Mouse (Mus musculus): ENCODE measurements at regions not wholly inside any gene's neighbourhood (a gene's known extent, or its start where the extent isn't known, plus 50 kb on each side); places are given as distances from the start of the nearest gene placed in this dataset.

GRCm38 (mm10) chr13:46116576-46116975, 151.8 kb upstream of the Atxn1 start:
- DNase-seq = no peak

- no peak for DNase-seq
Measured at GRCm38 (mm10) chr13:46104971-46105370, 140.2 kb upstream of the Atxn1 start.

GRCm38 (mm10) chr13:46098621-46099020, 133.8 kb upstream of the Atxn1 start:
- no peak for DNase-seq

- DNase-seq = peak; percentile 33
Measured at GRCm38 (mm10) chr13:46098131-46098530, 133.3 kb upstream of the Atxn1 start.

- DNase-seq = no peak
Measured at GRCm38 (mm10) chr13:46096968-46097367, 132.2 kb upstream of the Atxn1 start.

GRCm38 (mm10) chr13:46096416-46096815, 131.6 kb upstream of the Atxn1 start:
- DNase-seq = no peak

- DNase-seq = no peak
Measured at GRCm38 (mm10) chr13:46092787-46093186, 128.0 kb upstream of the Atxn1 start.

- DNase-seq = no peak
Measured at GRCm38 (mm10) chr13:46091109-46091508, 126.3 kb upstream of the Atxn1 start.

GRCm38 (mm10) chr13:46088237-46088636, 123.4 kb upstream of the Atxn1 start:
- DNase-seq = no peak

GRCm38 (mm10) chr13:46087663-46088062, 122.9 kb upstream of the Atxn1 start:
- no peak for DNase-seq

- no peak for DNase-seq
Measured at GRCm38 (mm10) chr13:46076879-46077278, 112.1 kb upstream of the Atxn1 start.

GRCm38 (mm10) chr13:46071670-46072069, 106.9 kb upstream of the Atxn1 start:
- DNase-seq = no peak

- DNase-seq = no peak
Measured at GRCm38 (mm10) chr13:46069571-46069970, 104.8 kb upstream of the Atxn1 start.

GRCm38 (mm10) chr13:46062758-46063157, 98.0 kb upstream of the Atxn1 start:
- no peak for DNase-seq

GRCm38 (mm10) chr13:46059870-46060269, 95.1 kb upstream of the Atxn1 start:
- no peak for DNase-seq

- DNase-seq = no peak
Measured at GRCm38 (mm10) chr13:46058862-46059261, 94.1 kb upstream of the Atxn1 start.

GRCm38 (mm10) chr13:46058341-46058740, 93.5 kb upstream of the Atxn1 start:
- no peak for DNase-seq

GRCm38 (mm10) chr13:46055410-46055809, 90.6 kb upstream of the Atxn1 start:
- no peak for DNase-seq

GRCm38 (mm10) chr13:46043568-46043967, 78.8 kb upstream of the Atxn1 start:
- DNase-seq = no peak

GRCm38 (mm10) chr13:46043016-46043415, 78.2 kb upstream of the Atxn1 start:
- no peak for DNase-seq

- no peak for DNase-seq
Measured at GRCm38 (mm10) chr13:46042224-46042623, 77.4 kb upstream of the Atxn1 start.

GRCm38 (mm10) chr13:46041475-46041874, 76.7 kb upstream of the Atxn1 start:
- DNase-seq = no peak

- DNase-seq = no peak
Measured at GRCm38 (mm10) chr13:46040062-46040461, 75.3 kb upstream of the Atxn1 start.

- DNase-seq = no peak
Measured at GRCm38 (mm10) chr13:46038441-46039331, 73.9 kb upstream of the Atxn1 start.

- DNase-seq = no peak
Measured at GRCm38 (mm10) chr13:46032281-46032680, 67.5 kb upstream of the Atxn1 start.

Measured in right cerebral cortex, postnatal 14 days (tissue).